Mouse (Mus musculus) B cell, adult 2 months (primary cell): ENCODE measurements around the gene Ifit2.

Experiments
- DNase-seq, 2 experiments: peaks; one replicate each; pipeline ENCODE4 v3.0.0; 2022

The Ifit2 gene

DNA sequence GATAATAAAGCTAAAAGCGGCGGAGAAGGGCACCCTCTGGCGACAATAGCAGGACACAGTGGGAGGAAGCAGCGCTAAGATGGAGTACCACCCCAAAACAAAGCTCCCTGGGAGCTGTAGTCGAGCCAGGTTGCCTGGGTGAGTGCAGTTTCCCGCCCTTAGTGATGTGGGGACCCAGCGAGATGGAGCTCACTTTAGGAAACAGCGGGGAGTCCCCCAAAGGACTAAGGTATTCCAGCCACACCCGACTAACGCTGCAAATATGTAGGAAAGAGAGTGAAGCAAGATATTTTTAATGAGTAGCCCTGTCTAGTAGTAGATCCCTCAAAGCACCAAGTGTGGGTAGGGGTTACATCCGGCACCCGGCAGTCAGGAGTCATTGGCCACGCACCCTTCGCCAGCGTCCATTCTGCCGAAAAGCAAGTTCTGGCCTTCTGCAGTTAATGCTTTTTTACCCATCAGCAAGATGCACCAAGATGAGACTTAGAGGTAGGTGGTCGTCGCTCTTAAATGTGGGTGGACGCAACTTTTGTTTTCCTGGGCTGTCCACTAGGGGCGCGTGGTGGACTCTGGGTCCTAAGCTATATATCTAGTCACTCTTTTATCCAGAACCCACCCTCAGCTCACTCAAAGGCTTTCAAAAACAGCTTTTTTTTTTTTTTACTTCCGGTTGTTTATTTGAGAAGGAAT is at the start of gene Ifit2:
TSS of gene Ifit2 (plus strand) at position 161 of the 690 bp plus-strand sequence.
- DNase-seq = peak; percentile 69

DNA sequence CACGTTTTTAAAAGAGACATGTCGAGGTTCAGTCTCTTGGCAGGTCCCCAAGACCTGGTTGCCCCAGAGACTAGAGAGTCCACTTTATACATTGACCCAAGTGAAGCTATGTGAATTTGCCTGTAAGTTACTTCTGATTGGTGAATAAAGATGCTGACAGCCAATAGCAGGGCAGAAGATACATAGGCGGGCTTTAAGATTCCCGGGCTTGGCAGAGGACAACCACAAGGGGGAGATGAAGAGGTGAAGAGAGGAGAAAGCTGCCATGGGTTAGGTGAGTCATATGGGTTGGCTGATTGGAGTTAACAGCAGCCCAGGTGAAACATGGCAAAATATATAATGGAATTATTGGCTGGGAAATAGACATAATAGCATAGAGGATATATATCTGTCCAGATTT is 49.7 kb upstream of the Ifit2 start:
- peak; percentile 81 to 88 for DNase-seq

DNA sequence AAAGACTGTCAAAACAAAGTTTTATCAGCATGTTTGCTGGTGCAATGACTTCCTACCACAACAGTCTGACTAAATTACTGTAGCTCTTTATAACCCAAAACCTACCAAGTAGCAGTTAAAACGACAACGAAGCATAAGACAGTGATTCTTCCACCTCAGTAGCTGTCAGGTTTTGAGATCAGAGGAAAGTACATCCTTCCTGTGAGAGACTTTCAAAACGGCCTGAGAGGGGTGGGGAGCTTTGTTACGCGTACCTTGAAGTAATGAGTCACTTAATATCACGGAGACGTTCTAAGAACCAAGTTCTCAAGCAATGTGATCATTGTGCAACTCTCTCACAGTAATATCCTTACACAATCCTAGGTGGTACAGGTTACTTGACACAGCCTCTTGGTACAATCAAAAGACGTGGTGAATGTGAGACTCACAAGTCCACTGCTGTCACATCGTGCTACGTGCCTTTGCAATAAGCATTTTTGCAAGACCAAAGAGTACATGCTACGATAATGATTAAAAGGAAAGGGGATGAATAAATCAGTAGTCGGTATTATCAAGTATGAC is 45.3 kb upstream of the Ifit2 start:
- DNase-seq = no peak

DNA sequence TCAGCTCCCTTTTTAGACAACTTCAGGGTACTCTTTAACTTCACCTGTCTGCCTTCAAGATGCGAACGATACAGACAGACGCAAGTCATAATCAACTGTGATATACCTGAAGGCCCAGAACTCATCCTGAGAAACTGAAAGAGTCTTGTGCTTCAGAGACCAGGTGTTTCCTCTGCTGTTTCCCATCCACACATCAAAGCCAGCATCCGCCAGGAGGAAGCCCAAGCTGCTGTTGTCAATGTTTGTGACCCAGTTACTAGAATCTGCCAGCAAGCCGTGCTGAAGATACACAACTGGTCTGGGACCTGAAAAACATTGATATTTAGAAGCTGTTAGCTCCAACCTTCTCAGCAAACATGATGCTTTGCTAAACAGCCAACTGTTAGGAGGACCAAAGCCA is 39.8 kb upstream of the Ifit2 start:
- DNase-seq = peak; percentile 31 to 35

DNA sequence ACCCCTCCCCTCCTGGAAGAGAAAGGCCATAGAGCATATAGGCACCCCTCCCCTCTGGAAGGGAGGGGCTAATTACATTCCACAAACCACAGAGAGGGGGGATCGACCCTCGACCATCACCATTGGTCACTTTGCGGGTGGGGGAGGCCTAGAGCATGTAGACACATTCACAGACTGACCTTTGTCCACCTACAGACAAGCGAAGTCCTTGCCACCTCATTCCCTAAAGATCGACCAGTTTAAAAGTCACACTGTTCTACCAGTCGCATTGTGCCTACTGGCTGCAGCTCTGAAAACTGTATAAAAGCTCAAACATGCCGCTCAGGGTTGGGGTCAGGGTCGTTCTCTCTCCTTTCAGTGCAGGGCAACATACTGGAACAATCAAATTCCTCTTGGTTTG is 39.0 kb upstream of the Ifit2 start:
- DNase-seq = no peak

DNA sequence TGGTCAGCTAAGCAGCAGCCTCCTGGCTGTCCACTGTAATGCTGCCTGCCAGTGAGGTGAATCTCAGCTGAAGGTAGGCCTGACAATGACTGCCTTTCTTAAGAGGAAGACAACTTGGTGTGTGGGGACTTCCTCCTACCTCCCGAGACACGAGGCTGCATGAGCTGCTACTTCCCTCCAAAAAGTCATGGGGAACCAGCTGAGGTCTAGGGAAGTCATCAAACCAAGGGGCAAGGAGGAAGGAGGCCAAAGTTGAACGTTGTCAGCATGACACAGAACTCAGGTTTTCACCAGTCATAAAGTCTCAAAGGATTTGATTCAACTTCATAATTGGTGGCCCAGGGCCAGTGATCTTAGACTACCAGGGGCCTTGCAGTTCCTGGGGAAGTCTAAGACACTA is 34.8 kb upstream of the Ifit2 start:
- peak; percentile 35 to 47 for DNase-seq

DNA sequence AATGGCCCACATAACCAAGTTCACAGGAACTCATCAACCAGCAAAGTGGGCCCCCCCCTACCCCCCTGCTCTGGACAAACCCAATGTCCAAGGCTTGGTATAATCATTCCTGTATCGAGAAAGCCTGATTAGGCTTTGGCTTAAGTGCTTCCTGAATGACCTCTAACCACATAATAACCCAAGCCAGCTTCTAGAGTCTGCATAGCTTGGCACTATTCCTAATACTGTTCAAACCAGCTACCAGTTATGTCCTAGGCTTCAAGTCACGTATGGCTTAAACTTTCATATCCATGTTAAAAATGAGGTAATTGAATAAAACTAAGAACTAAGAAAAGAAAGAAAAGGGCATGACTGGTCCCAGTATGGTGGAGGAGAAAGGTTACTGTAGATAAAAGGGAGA is 34.1 kb upstream of the Ifit2 start:
- no peak for DNase-seq

DNA sequence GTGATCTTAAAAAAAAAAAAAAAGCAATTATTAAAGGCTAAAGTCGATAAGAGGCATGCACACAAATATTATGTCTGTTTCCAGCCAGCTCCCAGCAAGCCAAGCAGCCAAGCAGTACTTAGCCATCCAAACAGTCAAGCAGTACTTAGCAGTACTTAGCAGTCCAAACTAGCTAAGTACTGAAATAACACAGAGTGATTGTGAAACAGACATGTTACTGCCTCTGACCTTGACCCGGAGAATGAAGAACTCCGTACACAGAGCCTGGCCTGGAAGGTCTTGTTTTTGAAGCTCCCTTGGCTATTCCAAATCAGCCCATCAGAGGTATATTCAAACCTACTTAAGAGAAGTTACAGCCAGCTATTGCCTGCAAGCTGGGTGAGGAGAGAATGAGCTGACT is 33.3 kb upstream of the Ifit2 start:
- DNase-seq = no peak

DNA sequence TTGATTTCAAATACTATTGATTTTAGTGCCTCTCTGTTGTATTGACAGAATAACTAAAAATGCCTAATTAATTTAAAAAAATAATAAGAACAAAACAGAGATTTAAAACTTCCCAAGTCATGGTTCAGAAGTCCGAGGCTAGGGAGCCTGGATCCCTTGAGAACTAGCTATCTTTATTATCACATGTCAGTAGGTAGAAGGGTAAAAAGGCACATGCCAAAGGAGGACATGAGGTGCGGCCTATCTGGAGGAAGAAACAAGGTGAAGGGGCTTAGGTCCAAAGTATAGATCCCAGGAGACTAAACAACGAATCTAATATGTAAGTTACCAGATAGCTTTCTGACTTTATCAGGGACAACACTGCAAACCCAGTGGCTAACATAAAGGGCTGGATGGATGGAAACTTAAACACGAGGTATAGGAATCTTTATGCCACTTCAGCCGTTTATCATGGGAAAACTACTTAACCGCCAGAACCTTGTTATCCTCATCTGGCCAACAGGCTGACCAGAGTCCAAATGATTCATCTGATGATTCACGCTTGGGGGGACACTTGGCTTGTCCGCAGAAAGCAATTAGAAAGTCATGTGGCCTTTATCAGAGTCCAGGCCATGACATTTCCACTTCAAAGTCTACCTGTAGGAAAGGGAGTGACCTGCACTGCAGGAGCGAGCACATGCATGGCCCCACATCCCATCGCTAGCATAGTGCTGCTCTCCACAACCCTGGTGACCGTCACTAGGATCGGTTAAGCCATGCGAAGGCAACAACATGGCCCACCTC is 32.5 kb upstream of the Ifit2 start:
- no peak for DNase-seq

DNA sequence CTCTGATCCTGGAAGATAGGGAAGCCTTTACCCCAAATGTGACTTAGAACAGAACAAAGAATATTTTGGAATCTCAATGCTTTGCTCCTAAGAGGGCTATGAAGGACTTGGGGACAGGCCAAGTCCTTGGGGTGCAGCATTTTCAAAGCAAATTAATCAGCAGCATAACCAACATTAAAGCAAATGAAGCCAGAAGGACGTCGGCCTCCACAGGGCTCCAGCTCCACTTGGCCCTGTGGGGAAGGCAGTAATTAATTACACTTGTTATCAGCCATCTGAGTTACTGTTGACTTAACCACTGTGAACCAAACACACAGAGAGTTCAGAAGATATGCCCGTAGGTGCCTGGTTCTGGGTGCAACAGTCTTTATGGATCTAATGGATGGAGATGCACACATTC is 31.7 kb upstream of the Ifit2 start:
- no peak for DNase-seq

DNA sequence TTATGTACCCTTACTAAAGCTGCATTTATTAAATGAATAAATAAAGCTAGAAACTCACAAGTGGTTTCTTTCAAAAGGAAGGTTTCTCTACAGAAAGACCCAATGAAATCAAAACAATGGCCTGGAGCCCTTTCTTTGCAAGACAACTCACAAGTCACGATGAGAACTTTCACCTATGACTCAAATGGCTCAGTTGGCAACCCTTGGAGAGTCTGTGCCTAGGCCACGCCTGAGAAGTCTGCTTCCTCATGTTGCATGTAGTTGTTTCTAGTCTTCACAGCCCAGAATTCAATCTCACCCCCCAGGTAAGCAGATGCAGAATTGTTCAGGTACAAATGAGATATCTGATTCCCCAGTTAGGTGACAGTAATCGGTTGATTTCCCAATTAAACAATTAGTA is 30.8 kb upstream of the Ifit2 start:
- no peak for DNase-seq

DNA sequence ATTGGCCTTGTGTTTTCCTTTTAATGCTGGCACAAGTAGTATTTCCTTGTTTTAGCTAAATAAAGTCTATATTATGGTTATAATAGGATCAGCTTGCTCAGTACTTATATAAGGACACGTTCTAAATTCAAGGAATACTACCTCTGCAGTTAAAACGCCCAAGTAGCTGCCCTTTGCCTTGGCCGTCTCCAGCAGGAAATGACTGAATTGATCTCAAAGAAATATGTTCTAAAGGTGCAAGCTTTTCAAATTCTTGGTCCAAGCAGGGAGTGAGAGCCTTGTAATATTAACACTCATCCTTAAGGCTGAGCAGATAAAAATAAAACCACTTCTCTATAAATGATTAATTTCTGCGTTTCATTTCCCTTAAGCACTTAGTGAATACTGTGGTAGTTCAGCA is 30.4 kb upstream of the Ifit2 start:
- no peak for DNase-seq

DNA sequence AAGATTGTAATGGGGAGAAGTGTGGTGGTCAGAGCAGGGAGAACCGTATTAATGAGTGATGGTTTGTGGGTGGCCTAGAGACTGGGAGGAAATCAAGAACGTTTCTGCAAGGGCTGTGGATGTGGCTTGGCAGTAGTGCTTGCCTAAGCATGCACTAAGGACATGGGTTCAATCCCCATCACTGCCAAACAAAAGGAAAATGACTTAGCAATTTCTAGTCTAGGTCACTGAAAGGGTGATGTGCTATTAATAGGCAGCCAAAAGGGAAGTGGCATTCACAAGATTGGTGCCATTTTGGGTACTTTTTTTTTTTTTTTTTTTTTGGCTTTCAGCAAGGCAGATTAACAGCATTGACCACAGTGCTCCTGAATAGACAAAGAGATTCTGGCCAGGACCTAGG is 29.1 kb upstream of the Ifit2 start:
- DNase-seq = peak; percentile 6 to 10

DNA sequence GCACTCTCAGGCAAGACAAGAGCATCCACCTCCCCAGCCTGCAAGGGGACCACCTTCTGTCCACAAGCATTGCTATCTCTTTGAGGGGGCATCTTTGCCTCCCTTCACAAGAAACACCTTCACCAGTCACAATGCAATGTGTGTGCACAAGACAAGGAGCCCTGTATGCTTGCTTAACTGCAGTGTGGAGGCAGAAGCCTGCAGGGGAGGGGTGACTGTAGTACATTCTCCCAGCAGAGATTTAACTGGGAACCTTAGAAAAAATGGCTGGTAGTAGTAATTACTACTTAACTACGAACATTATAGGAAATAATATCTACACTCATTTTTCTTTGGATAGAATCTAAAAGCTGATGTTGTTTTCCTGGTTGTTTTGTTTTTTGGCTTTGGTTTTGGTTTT is 28.5 kb upstream of the Ifit2 start:
- DNase-seq = peak in 1 of 2 experiments; percentile 5

DNA sequence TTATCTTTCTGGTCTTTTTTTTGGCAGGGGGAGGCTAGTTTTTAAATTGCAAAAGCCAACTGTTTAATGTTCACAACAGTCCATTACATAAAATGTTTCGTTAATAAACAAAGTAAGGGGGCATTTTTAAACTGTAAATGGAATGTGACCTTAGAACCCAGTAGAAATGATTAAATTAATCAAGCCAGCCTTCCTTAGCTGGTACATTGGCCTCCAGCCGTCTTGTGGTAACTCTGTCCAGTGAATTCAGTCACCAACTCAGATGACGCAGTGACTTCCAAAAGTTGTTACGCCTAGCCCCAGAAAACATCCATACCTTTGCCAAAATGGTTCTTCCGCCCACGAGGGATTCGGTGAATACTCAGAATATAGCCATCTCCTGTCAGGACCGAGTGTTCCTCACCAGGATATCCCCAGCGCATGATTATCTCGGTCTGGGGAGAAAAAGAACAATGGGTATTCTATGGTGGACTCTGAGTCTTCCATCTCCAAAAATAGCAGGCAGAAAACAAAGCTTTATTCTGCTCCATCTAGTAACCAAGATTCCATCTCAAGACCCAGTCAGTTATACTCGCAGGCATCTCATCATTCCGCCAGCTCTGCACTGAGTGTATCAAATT is 27.3 kb upstream of the Ifit2 start:
- DNase-seq = no peak

DNA sequence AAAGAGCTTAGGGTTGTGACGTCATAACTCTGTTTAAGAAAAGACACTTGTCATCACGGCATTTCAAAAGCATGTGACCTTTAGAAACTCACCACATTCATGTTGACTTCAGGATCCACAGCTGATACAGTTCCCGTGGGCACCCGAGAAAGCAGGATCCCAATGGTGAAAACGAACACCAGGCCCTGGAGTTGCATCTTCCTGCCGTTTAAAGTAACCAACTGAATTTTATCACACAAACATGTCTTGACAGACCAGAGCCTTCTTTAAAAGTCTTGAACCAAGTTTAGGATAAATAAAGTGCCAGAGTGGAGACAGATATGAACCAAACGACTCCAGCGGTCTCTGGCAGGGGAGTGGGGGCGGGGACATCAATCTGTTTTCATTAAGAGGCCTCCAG is 25.8 kb upstream of the Ifit2 start:
- no peak for DNase-seq

DNA sequence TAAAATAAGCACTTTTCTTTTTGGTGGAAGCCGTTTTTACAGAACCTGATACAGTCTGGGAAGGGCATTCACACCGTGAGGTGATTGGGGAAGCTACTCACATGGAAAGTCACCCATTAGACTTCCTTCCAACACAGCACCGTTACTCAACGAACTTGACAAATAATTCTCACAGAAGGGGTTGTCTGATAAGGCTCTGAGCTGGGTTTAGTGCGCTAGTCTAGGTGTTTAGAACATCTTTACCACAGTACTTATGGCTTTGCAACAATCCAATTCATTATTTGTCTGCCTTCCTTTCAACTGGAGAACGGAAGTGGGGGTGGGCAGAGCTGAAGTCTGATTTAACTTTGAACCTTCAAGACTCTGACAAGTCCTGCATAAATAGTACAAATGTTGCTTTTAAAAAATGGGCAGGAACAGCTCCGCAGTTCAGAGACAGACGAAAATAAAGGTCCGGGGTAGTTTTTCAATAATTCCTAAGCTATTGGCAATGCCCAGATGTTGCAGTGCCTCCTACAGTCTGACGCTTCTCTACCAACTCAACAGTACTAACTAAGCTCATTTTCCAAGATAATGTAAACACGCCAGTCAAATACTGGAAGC is 24.1 kb upstream of the Ifit2 start:
- DNase-seq = peak; percentile 42 to 46

DNA sequence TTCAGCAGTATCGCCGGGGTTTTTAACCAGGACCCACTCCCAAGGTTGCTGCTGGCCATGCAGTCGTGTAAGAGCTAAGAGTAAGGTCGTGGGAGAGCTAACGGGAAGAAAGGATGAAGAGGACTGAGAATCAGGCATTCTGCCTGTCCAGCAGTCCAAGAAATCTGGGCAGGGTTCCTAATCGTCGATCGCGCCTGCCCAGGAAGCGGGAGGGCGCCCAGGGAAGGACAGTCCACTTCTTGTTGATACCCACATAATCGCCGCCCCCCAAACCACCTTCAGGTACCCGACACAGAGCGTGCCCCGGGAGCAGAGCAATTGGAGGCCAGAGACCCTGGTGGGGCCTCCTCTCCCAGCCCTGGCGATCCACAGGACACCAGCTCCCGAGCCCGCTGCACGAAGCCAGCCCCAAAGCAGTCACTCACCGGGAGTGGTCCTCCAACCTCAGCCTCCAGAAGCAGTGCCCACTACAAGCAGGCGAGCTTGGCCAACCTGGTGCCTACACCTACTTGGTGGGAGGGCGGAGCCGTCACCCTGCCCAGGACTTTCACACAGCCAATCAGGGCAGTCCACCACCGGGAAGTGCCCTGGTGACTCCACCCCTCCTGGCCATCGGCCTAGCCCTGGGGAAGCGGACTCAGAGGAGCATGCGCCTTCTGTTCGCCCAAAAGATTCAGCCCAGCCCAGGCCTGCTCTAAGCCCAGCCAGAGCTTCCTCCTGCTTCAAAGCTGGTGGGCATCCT is 23.4 kb upstream of the Ifit2 start, which contains the start of gene Lipa:
TSS of gene Lipa (minus strand) at position 534 of the 742 bp plus-strand sequence.
- DNase-seq = peak; percentile 89 to 91

DNA sequence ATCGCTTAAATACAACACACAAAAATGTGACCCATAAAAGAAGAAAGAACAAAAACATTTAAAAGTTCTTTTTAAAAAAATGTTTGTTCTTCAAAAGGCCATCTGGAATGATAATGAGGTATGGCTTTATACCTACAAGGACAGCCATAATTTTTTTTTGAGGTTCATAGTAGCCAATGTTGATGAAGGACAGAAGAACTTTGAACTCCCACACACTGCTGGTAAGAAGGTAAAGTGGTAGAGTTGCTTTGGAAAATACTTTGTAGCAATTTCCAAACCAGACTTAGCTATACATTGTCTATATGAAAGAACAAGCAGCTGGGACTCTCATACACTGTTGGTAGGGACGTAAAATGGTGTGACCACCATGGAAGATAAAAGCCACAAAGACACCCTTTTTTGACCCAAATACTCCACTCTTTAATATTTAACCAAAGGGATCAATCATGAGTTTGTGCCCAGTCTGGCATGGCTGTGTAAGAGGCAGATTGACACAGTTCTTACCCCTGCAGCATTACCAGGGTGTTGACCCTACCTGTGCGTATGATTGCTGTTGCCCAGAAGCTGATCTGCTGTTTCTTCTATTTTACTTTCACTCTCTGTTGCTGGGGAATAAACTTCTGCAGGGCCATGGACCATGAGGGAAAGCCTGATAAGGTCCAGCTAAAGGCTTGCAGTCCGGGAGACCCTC is 18.3 kb upstream of the Ifit2 start:
- no peak for DNase-seq

DNA sequence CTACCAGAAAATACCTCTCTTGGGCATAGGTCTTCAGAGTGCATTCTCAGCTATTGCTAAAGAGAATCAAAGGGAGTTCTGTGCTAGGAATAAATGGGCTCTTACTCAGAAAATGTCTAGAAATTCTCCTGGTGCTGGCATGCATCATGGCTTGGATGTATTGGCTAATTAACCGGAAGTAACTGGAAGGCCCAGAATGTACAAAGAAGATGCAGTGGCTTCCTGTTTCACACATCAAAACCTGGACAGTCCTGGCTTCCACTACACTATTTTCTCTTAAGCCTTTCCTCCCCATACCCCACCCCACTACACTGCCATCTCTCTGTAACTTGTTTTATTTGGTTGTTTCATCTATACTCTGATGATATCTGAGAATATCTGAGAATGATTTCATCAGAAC is 11.1 kb upstream of the Ifit2 start:
- no peak for DNase-seq

DNA sequence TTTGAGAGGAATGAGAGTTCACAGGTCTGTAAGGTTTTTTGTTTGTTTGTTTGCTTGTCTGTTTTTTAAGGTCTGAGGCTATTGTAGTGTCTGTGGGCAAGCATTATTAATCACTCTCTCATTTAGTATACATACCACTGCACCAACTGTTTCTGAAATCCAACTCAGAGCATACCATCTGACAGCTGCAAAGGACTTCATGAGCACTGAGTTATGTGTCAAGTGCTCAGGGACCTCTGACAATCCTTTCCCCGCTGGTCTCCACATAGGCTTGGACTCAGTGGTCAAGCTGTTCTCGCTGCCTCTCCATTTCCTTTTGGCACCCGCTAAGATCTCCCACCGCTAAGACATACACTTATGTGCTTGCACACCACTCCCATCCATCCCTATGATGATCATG is 4.3 kb upstream of the Ifit2 start:
- DNase-seq = no peak

DNA sequence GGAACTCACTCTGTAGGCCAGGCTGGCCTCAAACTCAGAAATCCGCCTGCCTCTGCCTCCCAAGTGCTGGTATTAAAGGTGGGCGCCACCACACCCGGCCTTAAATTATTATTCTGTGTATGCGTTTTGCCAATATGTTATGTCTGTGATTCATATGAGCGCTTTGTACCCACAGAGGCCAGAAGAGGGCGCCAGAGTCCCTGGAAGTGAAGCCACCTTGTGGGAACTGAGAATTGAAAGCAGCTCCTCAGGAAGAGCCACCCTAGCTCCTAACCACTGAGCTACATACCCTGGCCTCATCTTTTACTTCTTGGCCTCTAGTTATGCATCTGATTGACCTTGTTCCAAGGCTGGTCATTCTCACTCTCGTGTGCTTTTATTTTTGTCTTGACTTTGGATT is 2.5 kb upstream of the Ifit2 start:
- peak; percentile 91 to 92 for DNase-seq
